ENCODE assay signal across 31 mouse cellular contexts in the genomic region with DNA sequence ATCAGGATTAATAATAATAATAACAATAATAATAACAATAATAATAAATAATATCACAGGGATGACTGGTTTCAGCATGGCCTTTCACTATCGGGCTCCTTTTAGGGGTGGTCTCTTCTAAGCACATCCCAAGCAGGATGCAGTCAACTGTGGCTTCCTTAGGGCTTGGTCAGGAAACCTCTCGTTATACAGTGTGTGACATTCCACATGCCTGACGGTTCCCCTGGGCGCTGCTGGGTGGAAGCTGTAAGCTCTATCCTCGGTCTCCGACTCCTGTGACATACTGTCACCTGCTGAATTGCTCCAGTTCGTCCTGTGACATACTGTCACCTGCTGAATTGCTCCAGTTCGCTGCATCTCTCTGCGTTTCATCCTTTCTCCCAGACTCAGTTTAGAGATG. TPM values are rescaled to one million over a fixed set of nuclear protein-coding genes. Genes with fewer than 3 reads are reported as not detected.
DNase-seq lines count a peak whose midpoint lies in the region; ATAC-seq and TF ChIP-seq lines count a peak whose summit lies in the region.
"Had no signal": no experiment of that assay in that cellular context is flagged by ENCODE, and none has a peak within 500 bp of the region (broad histone marks: within the 10 kb centered on the region; RNA-seq: fewer than 3 reads in every experiment).

No protein-coding gene starts in this region.

- H3K27ac ChIP-seq in forebrain, embryonic 14.5 days (ENCODE audit: low read depth, low read length): 0 out of 2 replicates have a peak overlapping the region, but pooled peaks have one; percentile 18
- no peak overlapping the region for H3K27ac ChIP-seq in forebrain, embryonic 10.5 days
- H3K27ac ChIP-seq in hindbrain, postnatal 0 days: no peak overlapping the region
- no peak overlapping the region for H3K27ac ChIP-seq in hindbrain, embryonic 11.5 days (ENCODE audit: low read depth, low read length)
- H3K27ac ChIP-seq in lung, postnatal 0 days (ENCODE audit: low read length): no peak overlapping the region
- H3K27ac ChIP-seq in neural tube, embryonic 14.5 days (ENCODE audit: low read depth, low read length): no peak overlapping the region
- H3K27ac ChIP-seq: forebrain, embryonic 13.5 days; liver, embryonic 15.5 days; lung, embryonic 15.5 days; midbrain, embryonic 10.5 days; stomach, postnatal 0 days had no signal

- DNase-seq in forebrain, embryonic 14.5 days (ENCODE audit: low spot score): no peak
- DNase-seq in forebrain, embryonic 10.5 days (ENCODE audit: extremely low spot score, low spot score): no peak
- no peak for DNase-seq in hindbrain, postnatal 0 days (ENCODE audit: low spot score)
- DNase-seq in hindbrain, embryonic 11.5 days (ENCODE audit: low spot score): no peak
- DNase-seq in lung, postnatal 0 days (ENCODE audit: low spot score): no peak
- no peak for DNase-seq in lung, postnatal 4 days
- no peak for DNase-seq in gastrocnemius, postnatal 25 days
- DNase-seq: cerebellum, adult 2 months; gastrocnemius, postnatal 36 days; heart, adult 18-20 months; heart, postnatal 36 days; kidney, adult 11 months; kidney, postnatal 14 days; thymus, adult 18-20 months; thymus, postnatal 25 days had no signal

- 54% methylated on average over 9 of the region's 9 CpGs for WGBS in forebrain, embryonic 14.5 days
- WGBS in forebrain, embryonic 10.5 days: 70% methylated on average over 9 of the region's 9 CpGs
- 46% methylated on average over 9 of the region's 9 CpGs for WGBS in hindbrain, postnatal 0 days
- 63% methylated on average over 9 of the region's 9 CpGs for WGBS in hindbrain, embryonic 11.5 days
- 42% methylated on average over 9 of the region's 9 CpGs for WGBS in lung, postnatal 0 days
- WGBS in neural tube, embryonic 14.5 days: 47% methylated on average over 9 of the region's 9 CpGs

- TF ChIP-seq CTCF in hindbrain, postnatal 0 days (IDR thresholded peaks at IDR 0.05; ENCODE audit: low read depth): no peak
- TF ChIP-seq CTCF in lung, postnatal 0 days (IDR thresholded peaks at IDR 0.05): no peak

- no peak overlapping the region for H3K4me2 ChIP-seq in forebrain, embryonic 14.5 days (ENCODE audit: low read length)
- H3K4me2 ChIP-seq in hindbrain, postnatal 0 days (ENCODE audit: low read depth, low read length): 0 out of 2 replicates have a peak overlapping the region, but pooled peaks have one; percentile 1
- H3K4me2 ChIP-seq in hindbrain, embryonic 11.5 days (replicated peaks; ENCODE audit: low read depth, low read length): no peak overlapping the region
- H3K4me2 ChIP-seq in lung, postnatal 0 days (replicated peaks; ENCODE audit: low read depth, low read length): 0 out of 2 replicates have a peak overlapping the region, but pooled peaks have one; percentile 22
- no peak overlapping the region for H3K4me2 ChIP-seq in neural tube, embryonic 14.5 days (ENCODE audit: low read depth, low read length)
- H3K4me2 ChIP-seq: forebrain, embryonic 13.5 days; heart, embryonic 11.5 days; liver, embryonic 15.5 days had no signal

- no peaks in the 10 kb centered on the region for H3K9me3 ChIP-seq in forebrain, embryonic 14.5 days (replicated peaks; ENCODE audit: control insufficient read depth, low read length)
- H3K9me3 ChIP-seq in forebrain, embryonic 10.5 days: no peaks in the 10 kb centered on the region
- no peaks in the 10 kb centered on the region for H3K9me3 ChIP-seq in hindbrain, postnatal 0 days (ENCODE audit: low read length)
- no peaks in the 10 kb centered on the region for H3K9me3 ChIP-seq in hindbrain, embryonic 11.5 days (ENCODE audit: control insufficient read depth, low read length)
- H3K9me3 ChIP-seq in lung, postnatal 0 days (ENCODE audit: low read length): no peaks in the 10 kb centered on the region
- no peaks in the 10 kb centered on the region for H3K9me3 ChIP-seq in neural tube, embryonic 14.5 days (ENCODE audit: control insufficient read depth, low read length)
- H3K9me3 ChIP-seq: forebrain, embryonic 13.5 days; liver, embryonic 15.5 days; lung, embryonic 15.5 days; midbrain, embryonic 10.5 days had no signal

- TF ChIP-seq EP300 in lung, postnatal 0 days (IDR thresholded peaks at IDR 0.05): no peak

- H3K9ac ChIP-seq in forebrain, embryonic 14.5 days (ENCODE audit: low read length): no peak overlapping the region
- no peak overlapping the region for H3K9ac ChIP-seq in hindbrain, postnatal 0 days (replicated peaks; ENCODE audit: low read length)
- no peak overlapping the region for H3K9ac ChIP-seq in hindbrain, embryonic 11.5 days (ENCODE audit: low read depth, low read length)
- H3K9ac ChIP-seq in lung, postnatal 0 days (replicated peaks; ENCODE audit: low read depth): no peak overlapping the region
- no peak overlapping the region for H3K9ac ChIP-seq in neural tube, embryonic 14.5 days (replicated peaks; ENCODE audit: low read depth, low read length)
- H3K9ac ChIP-seq: forebrain, embryonic 13.5 days; liver, embryonic 15.5 days; lung, embryonic 15.5 days had no signal

- no peak overlapping the region for H3K4me3 ChIP-seq in forebrain, embryonic 14.5 days (ENCODE audit: low read depth, low read length)
- no peak overlapping the region for H3K4me3 ChIP-seq in forebrain, embryonic 10.5 days
- H3K4me3 ChIP-seq in hindbrain, postnatal 0 days (ENCODE audit: low read length): no peak overlapping the region
- no peak overlapping the region for H3K4me3 ChIP-seq in hindbrain, embryonic 11.5 days (ENCODE audit: low read depth, low read length)
- H3K4me3 ChIP-seq in lung, postnatal 0 days (ENCODE audit: low read depth, low read length): no peak overlapping the region
- H3K4me3 ChIP-seq in neural tube, embryonic 14.5 days (ENCODE audit: low read depth, low read length): no peak overlapping the region
- H3K4me3 ChIP-seq: erythroblast, embryonic 14.5 days; forebrain, embryonic 13.5 days; liver, embryonic 15.5 days; lung, embryonic 15.5 days; midbrain, embryonic 10.5 days had no signal

- H3K36me3 ChIP-seq in forebrain, embryonic 14.5 days (ENCODE audit: control insufficient read depth, insufficient read depth, low read length): no peaks in the 10 kb centered on the region
- no peaks in the 10 kb centered on the region for H3K36me3 ChIP-seq in forebrain, embryonic 10.5 days (replicated peaks)
- H3K36me3 ChIP-seq in hindbrain, postnatal 0 days (ENCODE audit: insufficient read depth, low read length): no peaks in the 10 kb centered on the region
- H3K36me3 ChIP-seq in hindbrain, embryonic 11.5 days (ENCODE audit: control insufficient read depth, insufficient read depth, low read length): no peaks in the 10 kb centered on the region
- no peaks in the 10 kb centered on the region for H3K36me3 ChIP-seq in lung, postnatal 0 days (ENCODE audit: insufficient read depth, low read length)
- no peaks in the 10 kb centered on the region for H3K36me3 ChIP-seq in neural tube, embryonic 14.5 days (ENCODE audit: control insufficient read depth, insufficient read depth, low read length)
- H3K36me3 ChIP-seq: liver, embryonic 15.5 days; lung, embryonic 15.5 days; midbrain, embryonic 10.5 days had no signal

- no peaks in the 10 kb centered on the region for H3K27me3 ChIP-seq in forebrain, embryonic 14.5 days (replicated peaks; ENCODE audit: control insufficient read depth, insufficient read depth, low read length)
- H3K27me3 ChIP-seq in forebrain, embryonic 10.5 days (ENCODE audit: poor library complexity, severe bottlenecking): no peaks in the 10 kb centered on the region
- H3K27me3 ChIP-seq in hindbrain, postnatal 0 days (ENCODE audit: insufficient read depth, low read length): no peaks in the 10 kb centered on the region
- H3K27me3 ChIP-seq in hindbrain, embryonic 11.5 days (ENCODE audit: control insufficient read depth, insufficient read depth, low read length): no peaks in the 10 kb centered on the region
- no peaks in the 10 kb centered on the region for H3K27me3 ChIP-seq in lung, postnatal 0 days (replicated peaks; ENCODE audit: insufficient read depth, low read length)
- H3K27me3 ChIP-seq in neural tube, embryonic 14.5 days (ENCODE audit: control insufficient read depth, insufficient read depth, low read length): no peaks in the 10 kb centered on the region
- H3K27me3 ChIP-seq: CH12.LX; forebrain, embryonic 13.5 days; liver, embryonic 15.5 days; lung, embryonic 15.5 days had no signal

- H3K4me1 ChIP-seq in forebrain, embryonic 14.5 days (ENCODE audit: control insufficient read depth, insufficient read depth, low read length): no peaks in the 10 kb centered on the region; the same call in 1 of the 2 replicates
- peaks cover 15% of the 10 kb centered on the region; the same call in 1 of the 2 replicates for H3K4me1 ChIP-seq in forebrain, embryonic 10.5 days
- no peaks in the 10 kb centered on the region; the same call in none of the 2 replicates for H3K4me1 ChIP-seq in hindbrain, postnatal 0 days (ENCODE audit: insufficient read depth, low read length)
- no peaks in the 10 kb centered on the region for H3K4me1 ChIP-seq in hindbrain, embryonic 11.5 days (replicated peaks; ENCODE audit: control insufficient read depth, insufficient read depth, low read length)
- H3K4me1 ChIP-seq in lung, postnatal 0 days (ENCODE audit: insufficient read depth, low read depth, low read length): no peaks in the 10 kb centered on the region
- peaks cover 10% of the 10 kb centered on the region; the same call in 1 of the 2 replicates for H3K4me1 ChIP-seq in neural tube, embryonic 14.5 days (ENCODE audit: control insufficient read depth, insufficient read depth, low read length)
- H3K4me1 ChIP-seq: liver, embryonic 15.5 days had no signal

- ATAC-seq in forebrain, embryonic 14.5 days: no peak
- ATAC-seq in hindbrain, postnatal 0 days: no peak
- ATAC-seq in hindbrain, embryonic 11.5 days (ENCODE audit: low FRiP score): no peak
- ATAC-seq in lung, postnatal 0 days: peak; percentile 67
- ATAC-seq in neural tube, embryonic 14.5 days (ENCODE audit: low read depth): peak; percentile 62; the same call in 1 of the 2 replicates
- ATAC-seq: activated CD4-positive, CD25-positive, alpha-beta regulatory T cell, adult 4 months; forebrain, embryonic 13.5 days; inflammation-experienced regulatory T-cells, adult 6 months had no signal

RNA-seq across cellular contexts. Expression of gene 2410004P03Rik, which starts 25.0 kb away (rescaled TPM):
- polyA plus RNA-seq in forebrain, embryonic 14.5 days (2014; fragmentation: Nextera tagmentation; extraction: Ambion mirVana): 2.8 and 4.9 TPM in 2 replicates
- 0.60 and 1.1 TPM in 2 replicates for polyA plus RNA-seq in forebrain, embryonic 10.5 days (2016; fragmentation: Nextera tagmentation; extraction: Ambion mirVana)
- total RNA-seq in hindbrain, postnatal 0 days (2014; rRNA removed): 7.5 and 8.6 TPM in 2 replicates
- 7.8 and 10.4 TPM in 2 replicates for polyA plus RNA-seq in hindbrain, postnatal 0 days (2015; fragmentation: Nextera tagmentation; extraction: Ambion mirVana)
- 1.7 and 3.2 TPM in 2 replicates for polyA plus RNA-seq in hindbrain, embryonic 11.5 days (2014; fragmentation: Nextera tagmentation; extraction: Ambion mirVana)
- 13.6 and 16.9 TPM in 2 replicates for polyA plus RNA-seq in lung, postnatal 0 days (2015; fragmentation: Nextera tagmentation; extraction: Ambion mirVana)
- polyA plus RNA-seq in neural tube, embryonic 14.5 days (2014; fragmentation: Nextera tagmentation; extraction: Ambion mirVana): 2.6 and 4.6 TPM in 2 replicates
- not detected for total RNA-seq in gastrocnemius, postnatal 25 days (2021)
- total RNA-seq: adrenal gland, adult 2 months; adrenal gland, postnatal 36 days; CH12.LX; gastrocnemius, adult 18-20 months; gastrocnemius, postnatal 36 days; liver, adult 2 months; monocyte, adult 5-6 weeks had no signal
- polyA plus RNA-seq: adrenal gland, adult 2 months; erythroblast, embryonic 14.5 days; liver, adult 2 months; liver, embryonic 15.5 days had no signal

RNA-seq across cellular contexts. Expression of gene Pqlc3, which starts 36.3 kb away (rescaled TPM):
- polyA plus RNA-seq in forebrain, embryonic 14.5 days (2014; fragmentation: Nextera tagmentation; extraction: Ambion mirVana): 0.94 and 2.1 TPM in 2 replicates
- polyA plus RNA-seq in forebrain, embryonic 10.5 days (2016; fragmentation: Nextera tagmentation; extraction: Ambion mirVana): 2.9 and 3.5 TPM in 2 replicates
- 2.6 and 4.3 TPM in 2 replicates for total RNA-seq in hindbrain, postnatal 0 days (2014; rRNA removed)
- polyA plus RNA-seq in hindbrain, postnatal 0 days (2015; fragmentation: Nextera tagmentation; extraction: Ambion mirVana): 2.2 and 2.5 TPM in 2 replicates
- polyA plus RNA-seq in hindbrain, embryonic 11.5 days (2014; fragmentation: Nextera tagmentation; extraction: Ambion mirVana): 2.9 and 3.4 TPM in 2 replicates
- 10.6 and 11.5 TPM in 2 replicates for polyA plus RNA-seq in lung, postnatal 0 days (2015; fragmentation: Nextera tagmentation; extraction: Ambion mirVana)
- polyA plus RNA-seq in neural tube, embryonic 14.5 days (2014; fragmentation: Nextera tagmentation; extraction: Ambion mirVana): 1.5 and 2.0 TPM in 2 replicates
- 1 to 10 TPM; 1.4 to 1.5 TPM for total RNA-seq in gastrocnemius, postnatal 25 days (2021)

Comparison
In these comparisons a context has a peak if more than half of its experiments do, and no peak if none do; other contexts are left out.
1. H3K4me2 ChIP-seq: peak in hindbrain, postnatal 0 days (single experiment) and lung, postnatal 0 days (single experiment); none in forebrain, embryonic 14.5 days (single experiment), hindbrain, embryonic 11.5 days (single experiment) and neural tube, embryonic 14.5 days (single experiment).
2. ATAC-seq: peak in lung, postnatal 0 days (single experiment) and neural tube, embryonic 14.5 days (single experiment); none in forebrain, embryonic 14.5 days (single experiment), hindbrain, postnatal 0 days (single experiment) and hindbrain, embryonic 11.5 days (single experiment).